Mouse (Mus musculus): ENCODE results near the gene Rab20. TPM values are rescaled to one million over a fixed set of nuclear protein-coding genes. Genes with fewer than 3 reads are reported as not detected.

Gene Rab20
- 1.4 and 1.6 TPM in 2 replicates for polyA plus RNA-seq (2011; ENCODE audit: insufficient read depth, insufficient read length, low read depth, missing spikeins)

GRCm38 (mm10) chr8:11477811-11478761, at the start of gene Rab20:
Gene Rab20, minus strand, starts transcription at chr8:11478710.
- no peaks in the 10 kb centered on the region for H3K36me3 ChIP-seq (ENCODE audit: control insufficient read depth, insufficient read depth, low read length, poor library complexity, severe bottlenecking)
- no peaks in the 10 kb centered on the region for H3K9me3 ChIP-seq (replicated peaks; ENCODE audit: control insufficient read depth, insufficient read depth, low read length, poor library complexity, severe bottlenecking)
- TF ChIP-seq CTCF (IDR thresholded peaks at IDR 0.05; ENCODE audit: low read depth, low read length) (no peak), EP300 (IDR thresholded peaks at IDR 0.05; ENCODE audit: insufficient read depth, low read depth, low read length) (no peak), POLR2A (IDR thresholded peaks at IDR 0.05; ENCODE audit: insufficient read depth, low read length) (no peak)
- H3K27me3 ChIP-seq (ENCODE audit: control insufficient read depth, insufficient read depth, low read length, poor library complexity, severe bottlenecking): peaks cover 7% of the 10 kb centered on the region
- peak within 1 kb of the TSS; percentile 23 for H3K9ac ChIP-seq (ENCODE audit: low read depth, poor library complexity, severe bottlenecking)
- H3K4me1 ChIP-seq (ENCODE audit: control insufficient read depth, insufficient read depth, low read length): peaks cover 2% of the 10 kb centered on the region
- H3K27ac ChIP-seq (ENCODE audit: insufficient read depth, low read length): no peak within 1 kb of the TSS
- peak within 1 kb of the TSS; percentile 62 for H3K4me3 ChIP-seq (ENCODE audit: low read depth, low read length)

GRCm38 (mm10) chr8:11523331-11523730, 44.8 kb upstream of the Rab20 start:
- peaks cover 2% of the 10 kb centered on the region; the same call in 1 of the 2 replicates for H3K36me3 ChIP-seq (ENCODE audit: control insufficient read depth, insufficient read depth, low read length, poor library complexity, severe bottlenecking)
- H3K4me1 ChIP-seq (ENCODE audit: control insufficient read depth, insufficient read depth, low read length): no peaks in the 10 kb centered on the region
- TF ChIP-seq EP300 (IDR thresholded peaks at IDR 0.05; ENCODE audit: insufficient read depth, low read depth, low read length) (no peak), CTCF (IDR thresholded peaks at IDR 0.05; ENCODE audit: low read depth, low read length) (no peak), POLR2A (IDR thresholded peaks at IDR 0.05; ENCODE audit: insufficient read depth, low read length) (no peak)
- no peak overlapping the region for H3K9ac ChIP-seq (ENCODE audit: low read depth, poor library complexity, severe bottlenecking)
- no peaks in the 10 kb centered on the region for H3K27me3 ChIP-seq (ENCODE audit: control insufficient read depth, insufficient read depth, low read length, poor library complexity, severe bottlenecking)
- no peak overlapping the region for H3K27ac ChIP-seq (ENCODE audit: insufficient read depth, low read length)
- H3K9me3 ChIP-seq (replicated peaks; ENCODE audit: control insufficient read depth, insufficient read depth, low read length, poor library complexity, severe bottlenecking): no peaks in the 10 kb centered on the region
- H3K4me3 ChIP-seq (ENCODE audit: low read depth, low read length): no peak overlapping the region

GRCm38 (mm10) chr8:11518676-11519075, 40.2 kb upstream of the Rab20 start:
- H3K9me3 ChIP-seq (replicated peaks; ENCODE audit: control insufficient read depth, insufficient read depth, low read length, poor library complexity, severe bottlenecking): no peaks in the 10 kb centered on the region
- TF ChIP-seq CTCF (IDR thresholded peaks at IDR 0.05; ENCODE audit: low read depth, low read length) (no peak), POLR2A (IDR thresholded peaks at IDR 0.05; ENCODE audit: insufficient read depth, low read length) (no peak)
- H3K27ac ChIP-seq (ENCODE audit: insufficient read depth, low read length): no peak overlapping the region
- no peak overlapping the region for H3K4me3 ChIP-seq (ENCODE audit: low read depth, low read length)
- peaks cover 9% of the 10 kb centered on the region for H3K36me3 ChIP-seq (ENCODE audit: control insufficient read depth, insufficient read depth, low read length, poor library complexity, severe bottlenecking)
- H3K9ac ChIP-seq (ENCODE audit: low read depth, poor library complexity, severe bottlenecking): no peak overlapping the region
- no peaks in the 10 kb centered on the region for H3K4me1 ChIP-seq (ENCODE audit: control insufficient read depth, insufficient read depth, low read length)
- no peaks in the 10 kb centered on the region for H3K27me3 ChIP-seq (ENCODE audit: control insufficient read depth, insufficient read depth, low read length, poor library complexity, severe bottlenecking)

- TF ChIP-seq CTCF (IDR thresholded peaks at IDR 0.05; ENCODE audit: low read depth, low read length) (no peak), EP300 (IDR thresholded peaks at IDR 0.05; ENCODE audit: insufficient read depth, low read depth, low read length) (no peak), POLR2A (IDR thresholded peaks at IDR 0.05; ENCODE audit: insufficient read depth, low read length) (no peak)
- no peaks in the 10 kb centered on the region for H3K4me1 ChIP-seq (ENCODE audit: control insufficient read depth, insufficient read depth, low read length)
- H3K27ac ChIP-seq (ENCODE audit: insufficient read depth, low read length): no peak overlapping the region
- H3K27me3 ChIP-seq (ENCODE audit: control insufficient read depth, insufficient read depth, low read length, poor library complexity, severe bottlenecking): no peaks in the 10 kb centered on the region
- peaks cover 15% of the 10 kb centered on the region for H3K36me3 ChIP-seq (ENCODE audit: control insufficient read depth, insufficient read depth, low read length, poor library complexity, severe bottlenecking)
- H3K9ac ChIP-seq (ENCODE audit: low read depth, poor library complexity, severe bottlenecking): no peak overlapping the region
- H3K9me3 ChIP-seq (replicated peaks; ENCODE audit: control insufficient read depth, insufficient read depth, low read length, poor library complexity, severe bottlenecking): no peaks in the 10 kb centered on the region
- no peak overlapping the region for H3K4me3 ChIP-seq (ENCODE audit: low read depth, low read length)
Measured at GRCm38 (mm10) chr8:11518056-11518396, 39.5 kb upstream of the Rab20 start.

GRCm38 (mm10) chr8:11517366-11518055, 39.0 kb upstream of the Rab20 start:
- H3K9ac ChIP-seq (ENCODE audit: low read depth, poor library complexity, severe bottlenecking): no peak overlapping the region
- H3K9me3 ChIP-seq (replicated peaks; ENCODE audit: control insufficient read depth, insufficient read depth, low read length, poor library complexity, severe bottlenecking): no peaks in the 10 kb centered on the region
- peaks cover 19% of the 10 kb centered on the region for H3K36me3 ChIP-seq (ENCODE audit: control insufficient read depth, insufficient read depth, low read length, poor library complexity, severe bottlenecking)
- TF ChIP-seq POLR2A (IDR thresholded peaks at IDR 0.05; ENCODE audit: insufficient read depth, low read length) (no peak), EP300 (IDR thresholded peaks at IDR 0.05; ENCODE audit: insufficient read depth, low read depth, low read length) (no peak), CTCF (IDR thresholded peaks at IDR 0.05; ENCODE audit: low read depth, low read length) (no peak)
- H3K27ac ChIP-seq (ENCODE audit: insufficient read depth, low read length): no peak overlapping the region
- H3K27me3 ChIP-seq (ENCODE audit: control insufficient read depth, insufficient read depth, low read length, poor library complexity, severe bottlenecking): no peaks in the 10 kb centered on the region
- no peak overlapping the region for H3K4me3 ChIP-seq (ENCODE audit: low read depth, low read length)
- H3K4me1 ChIP-seq (ENCODE audit: control insufficient read depth, insufficient read depth, low read length): no peaks in the 10 kb centered on the region
